ENCODE assay signal across 8 mouse cellular contexts in the genomic region with DNA sequence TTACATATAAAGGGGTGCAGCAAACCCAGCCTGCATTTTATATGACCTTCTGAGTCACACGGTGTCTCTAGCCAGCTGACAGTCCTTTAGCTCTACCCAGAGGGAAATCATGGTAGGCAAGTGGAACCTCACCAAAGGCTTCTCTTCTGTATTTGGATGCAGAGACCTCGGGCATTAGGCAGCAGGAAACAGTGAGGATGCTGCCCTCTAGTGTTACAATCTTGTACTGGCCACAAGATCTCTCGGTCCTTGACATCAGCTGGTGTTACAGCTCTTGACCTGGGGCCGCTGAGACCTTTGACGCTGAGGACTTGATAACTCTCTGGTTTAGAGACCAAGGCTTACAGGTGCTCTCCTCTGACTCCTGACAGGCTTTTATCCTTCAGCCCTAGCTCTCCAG. TPM values are rescaled to one million over a fixed set of nuclear protein-coding genes. Genes with fewer than 3 reads are reported as not detected.
A peak's percentile ranks its signal among the peaks of the same experiment; 100 is the strongest.
DNase-seq lines count a peak whose midpoint lies in the region; ATAC-seq lines count a peak whose summit lies in the region.

No protein-coding gene starts in this region.

- intact Hi-C loops in left cerebral cortex, postnatal 25 days (cut with DNase I), result loop anchor here (5.0 kb wide), 3 partner anchors 183 to 603 kb away; a partner anchor contains a TSS

- ATAC-seq in hematopoietic stem cell, adult 5-6 weeks (replicated peaks in 1 of 2; ENCODE audit: insufficient read depth in 1 of 2, low FRiP score in 2 of 2, low TSS enrichment in 1 of 2, low read depth in 1 of 2, poor library complexity in 2 of 2, severe bottlenecking in 2 of 2), result peak; percentile 54 to 66; a peak in 2 of 4 replicates
- peak; percentile 76 for ATAC-seq in monocyte, adult 5-6 weeks (replicated peaks; ENCODE audit: insufficient number of reproducible peaks, low FRiP score, low TSS enrichment, poor library complexity, severe bottlenecking)

- peak; percentile 47 for DNase-seq in ovary, postnatal 14 days (ENCODE audit: low spot score)
- DNase-seq in ovary, adult 18-20 months (ENCODE audit: low spot score), result no peak
- peak; percentile 72 for DNase-seq in brain, adult 2 months (ENCODE audit: low read depth, low spot score)
- DNase-seq in fibroblast of lung, adult 2 months (ENCODE audit: low read depth), result peak; percentile 27
- peak; percentile 68 to 72 for DNase-seq in left cerebral cortex, postnatal 25 days (ENCODE audit: low spot score in 2 of 2)
- DNase-seq in thymus, postnatal 0 days (ENCODE audit: low spot score), result peak; percentile 40

RNA-seq across cellular contexts. Expression of a gene that starts 10.0 kb away (rescaled TPM):
- total RNA-seq in hematopoietic stem cell, adult 5-6 weeks (2017), result 71.2 and 73.0 TPM in 2 replicates
- 100 to 1,000 TPM; 218 to 232 TPM for total RNA-seq in left cerebral cortex, postnatal 25 days (2021)
- total RNA-seq in monocyte, adult 5-6 weeks (2017), result 11.0 to 57.2 TPM (median 41.0 TPM) in 3 replicates
- polyA plus RNA-seq in thymus, postnatal 0 days (2015; fragmentation: Nextera tagmentation; extraction: Ambion mirVana), result 240 and 276 TPM in 2 replicates

RNA-seq across cellular contexts. Expression of a gene that starts 15.5 kb away (rescaled TPM):
- not detected in 2 replicates for total RNA-seq in hematopoietic stem cell, adult 5-6 weeks (2017)
- not detected for total RNA-seq in left cerebral cortex, postnatal 25 days (2021)
- not detected in 3 replicates for total RNA-seq in monocyte, adult 5-6 weeks (2017)
- not detected in 2 replicates for polyA plus RNA-seq in thymus, postnatal 0 days (2015; fragmentation: Nextera tagmentation; extraction: Ambion mirVana)

RNA-seq across cellular contexts. Expression of a gene that starts 23.8 kb away (rescaled TPM):
- total RNA-seq in hematopoietic stem cell, adult 5-6 weeks (2017), result 0.13 TPM in 1 of 2 replicates, not detected in the other
- 1 to 10 TPM; 4.4 to 5.7 TPM for total RNA-seq in left cerebral cortex, postnatal 25 days (2021)
- total RNA-seq in monocyte, adult 5-6 weeks (2017), result not detected in 3 replicates
- 3.3 and 4.3 TPM in 2 replicates for polyA plus RNA-seq in thymus, postnatal 0 days (2015; fragmentation: Nextera tagmentation; extraction: Ambion mirVana)
